Mouse (Mus musculus) central nervous system, embryonic 11.5 days (tissue): ENCODE results near the gene Cldn11. TPM values are rescaled to one million over a fixed set of nuclear protein-coding genes. Genes with fewer than 3 reads are reported as not detected.

Experiments
- polyA plus RNA-seq: library from polyadenylated mRNA; depleted of rRNA; stranded (reverse); fragments of >200 nt; gene quantifications from 2 replicates; pipeline ENCODE4 v1.2.3, GENCODE M21; 2012; rRNA removed

The Cldn11 gene
- polyA plus RNA-seq, result 3.6 and 8.7 TPM in 2 replicates

DNA sequence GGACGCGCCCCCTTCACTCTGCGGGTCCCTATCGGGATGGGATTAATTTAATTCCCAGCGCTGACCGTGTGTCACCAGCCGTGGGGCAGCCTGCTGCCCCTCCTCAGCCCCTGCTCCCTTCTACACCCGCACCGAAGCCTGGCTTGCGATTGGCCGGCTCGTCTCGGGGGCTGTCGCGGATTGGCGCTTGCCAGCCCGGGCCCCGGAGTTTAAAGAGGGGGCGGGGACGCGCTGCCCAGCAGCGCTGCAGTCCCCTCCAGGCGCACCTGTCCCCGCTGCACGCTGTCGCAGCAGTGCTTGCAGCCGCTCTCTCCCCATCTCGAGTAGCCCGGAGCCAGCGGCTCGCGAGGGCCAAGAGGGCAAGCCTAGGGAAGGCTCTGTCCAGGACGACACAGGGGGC is at the start of gene Cldn11:
Cldn11 (plus strand) TSS at position 215 of the 400 bp plus-strand sequence.

Other genes with a start within 250 kb of the Cldn11 start
- 7.5 and 13.1 TPM in 2 replicates for gene Phc3, start 180.5 kb upstream of the Cldn11 start, polyA plus RNA-seq
- gene Prkci, start 154.2 kb upstream of the Cldn11 start, polyA plus RNA-seq, result 29.2 and 40.3 TPM in 2 replicates
- 26.1 and 29.9 TPM in 2 replicates for gene Skil, start 54.9 kb upstream of the Cldn11 start, polyA plus RNA-seq
- gene Slc7a14, start 160.5 kb downstream of the Cldn11 start, polyA plus RNA-seq, result 0.38 and 0.76 TPM in 2 replicates